Mouse (Mus musculus): ENCODE measurements at regions not wholly inside any gene's neighbourhood (a gene's known extent, or its start where the extent isn't known, plus 50 kb on each side); places are given as distances from the start of the nearest gene placed in this dataset.

- no peak for TF ChIP-seq ZNF384 (IDR thresholded peaks at IDR 0.05; ENCODE audit: low read depth, low read length)
- no peak for TF ChIP-seq HCFC1 (IDR thresholded peaks at IDR 0.05; ENCODE audit: borderline replicate concordance, insufficient read depth, low read length)
- TF ChIP-seq MAFK (IDR thresholded peaks at IDR 0.05; ENCODE audit: insufficient read depth, low read depth, low read length): no peak
- TF ChIP-seq ZC3H11A (IDR thresholded peaks at IDR 0.05; ENCODE audit: borderline replicate concordance, low read depth, low read length): no peak
- TF ChIP-seq CHD2 (IDR thresholded peaks at IDR 0.05; ENCODE audit: low read depth, low read length): no peak
- no peak for DNase-seq (ENCODE audit: low read depth, low spot score)
- Histone ChIP-seq H3K9ac (ENCODE audit: insufficient read depth, low read depth, low read length, poor library complexity, severe bottlenecking) (no peak overlapping the region), H3K4me1 (ENCODE audit: control insufficient read depth in 2 of 2, insufficient read depth in 2 of 2, low read length in 2 of 2, poor library complexity in 1 of 2) (no peaks in the 10 kb centered on the region), H3K4me3 (ENCODE audit: insufficient read depth in 1 of 2, low read depth in 1 of 2, low read length in 2 of 2, poor library complexity in 1 of 2, severe bottlenecking in 1 of 2) (no peak overlapping the region), H3K27ac (ENCODE audit: insufficient read depth, low read depth, low read length, poor library complexity, severe bottlenecking) (no peak overlapping the region), H3K9me3 (ENCODE audit: control insufficient read depth, insufficient read depth, low read depth, low read length) (no peaks in the 10 kb centered on the region), H3K36me3 (ENCODE audit: control insufficient read depth, insufficient read depth, low read length, poor library complexity, severe bottlenecking) (no peaks in the 10 kb centered on the region)
- in situ Hi-C loops (cut with MboI; ENCODE audit: low sequenced_read_pairs in 2 of 2, unreplicated experiment in 2 of 2): no loop called here
Observed at GRCm38 (mm10) chr9:85545566-85545965, 203.6 kb downstream of the Ibtk start.

DNA sequence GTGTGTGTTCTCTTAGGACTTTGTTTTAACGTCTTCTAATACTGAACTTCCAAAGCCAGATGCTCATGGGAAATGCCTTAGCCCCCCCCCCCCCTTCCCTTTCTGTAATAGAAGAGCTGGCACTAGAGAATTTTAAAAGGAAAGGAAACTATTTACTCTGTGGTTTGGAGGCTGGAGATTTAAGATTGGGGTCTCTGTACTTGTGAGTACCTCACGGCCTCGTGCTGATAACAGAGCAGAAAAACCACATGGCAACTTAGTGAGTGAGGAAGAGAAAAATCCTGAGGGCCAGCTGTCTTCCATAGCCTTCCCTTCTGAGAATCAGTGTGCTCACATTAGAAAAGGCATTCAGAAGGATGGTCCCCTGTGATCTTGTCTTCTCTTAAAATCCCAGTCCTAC, 210.6 kb downstream of the Ibtk start:
- Histone ChIP-seq H3K27ac (ENCODE audit: insufficient read depth, low read depth, low read length, poor library complexity, severe bottlenecking) (no peak overlapping the region), H3K9ac (ENCODE audit: insufficient read depth, low read depth, low read length, poor library complexity, severe bottlenecking) (no peak overlapping the region), H3K36me3 (ENCODE audit: control insufficient read depth, insufficient read depth, low read length, poor library complexity, severe bottlenecking) (no peaks in the 10 kb centered on the region), H3K9me3 (ENCODE audit: control insufficient read depth, insufficient read depth, low read depth, low read length) (no peaks in the 10 kb centered on the region), H3K4me1 (ENCODE audit: control insufficient read depth in 2 of 2, insufficient read depth in 2 of 2, low read length in 2 of 2, poor library complexity in 1 of 2) (no peaks in the 10 kb centered on the region), H3K4me3 (ENCODE audit: insufficient read depth in 1 of 2, low read depth in 1 of 2, low read length in 2 of 2, poor library complexity in 1 of 2, severe bottlenecking in 1 of 2) (no peak overlapping the region)
- DNase-seq (ENCODE audit: low read depth, low spot score): no peak
- TF ChIP-seq CHD2 (IDR thresholded peaks at IDR 0.05; ENCODE audit: low read depth, low read length) (no peak), ZC3H11A (IDR thresholded peaks at IDR 0.05; ENCODE audit: borderline replicate concordance, low read depth, low read length) (no peak), MAFK (IDR thresholded peaks at IDR 0.05; ENCODE audit: insufficient read depth, low read depth, low read length) (no peak), HCFC1 (IDR thresholded peaks at IDR 0.05; ENCODE audit: borderline replicate concordance, insufficient read depth, low read length) (no peak), ZNF384 (IDR thresholded peaks at IDR 0.05; ENCODE audit: low read depth, low read length) (no peak)
- in situ Hi-C loops (cut with MboI; ENCODE audit: low sequenced_read_pairs in 2 of 2, unreplicated experiment in 2 of 2): no loop called here

GRCm38 (mm10) chr9:85528421-85528820, 201.3 kb upstream of the Tent5a start:
- H3K9me3 ChIP-seq (ENCODE audit: control insufficient read depth, insufficient read depth, low read depth, low read length): no peaks in the 10 kb centered on the region
- in situ Hi-C loops (cut with MboI; ENCODE audit: low sequenced_read_pairs in 2 of 2, unreplicated experiment in 2 of 2): no loop called here
- no peak for TF ChIP-seq ZC3H11A (IDR thresholded peaks at IDR 0.05; ENCODE audit: borderline replicate concordance, low read depth, low read length)
- no peak for TF ChIP-seq ZNF384 (IDR thresholded peaks at IDR 0.05; ENCODE audit: low read depth, low read length)
- H3K36me3 ChIP-seq (ENCODE audit: control insufficient read depth, insufficient read depth, low read length, poor library complexity, severe bottlenecking): no peaks in the 10 kb centered on the region
- no peaks in the 10 kb centered on the region for H3K4me1 ChIP-seq (ENCODE audit: control insufficient read depth in 2 of 2, insufficient read depth in 2 of 2, low read length in 2 of 2, poor library complexity in 1 of 2)
- no peak overlapping the region for H3K4me3 ChIP-seq (ENCODE audit: insufficient read depth in 1 of 2, low read depth in 1 of 2, low read length in 2 of 2, poor library complexity in 1 of 2, severe bottlenecking in 1 of 2)
- no peak overlapping the region for H3K9ac ChIP-seq (ENCODE audit: insufficient read depth, low read depth, low read length, poor library complexity, severe bottlenecking)
- no peak for DNase-seq (ENCODE audit: low read depth, low spot score)
- no peak overlapping the region for H3K27ac ChIP-seq (ENCODE audit: insufficient read depth, low read depth, low read length, poor library complexity, severe bottlenecking)

DNA sequence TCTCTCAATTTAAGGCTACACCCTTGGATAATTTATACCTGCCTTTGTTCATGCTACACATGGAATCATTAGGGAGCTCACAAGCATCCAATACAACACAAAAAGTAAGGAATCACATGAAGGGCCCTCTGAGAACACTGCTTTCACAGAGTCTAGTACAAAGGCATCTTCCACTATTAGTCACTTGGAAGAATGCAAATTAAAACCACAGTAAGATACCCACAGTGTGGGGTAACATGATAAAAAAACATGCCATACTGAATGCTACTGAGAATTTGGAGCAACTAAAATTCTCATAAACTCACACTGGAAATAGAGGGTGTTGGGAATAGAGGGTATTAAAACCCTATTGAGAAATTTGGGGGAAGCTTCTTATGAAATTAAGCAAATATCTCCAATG, 197.6 kb upstream of the Tent5a start:
- no peak for DNase-seq (ENCODE audit: low read depth, low spot score)
- in situ Hi-C loops (cut with MboI; ENCODE audit: low sequenced_read_pairs in 2 of 2, unreplicated experiment in 2 of 2): no loop called here
- Histone ChIP-seq H3K36me3 (ENCODE audit: control insufficient read depth, insufficient read depth, low read length, poor library complexity, severe bottlenecking) (no peaks in the 10 kb centered on the region), H3K9ac (ENCODE audit: insufficient read depth, low read depth, low read length, poor library complexity, severe bottlenecking) (no peak overlapping the region), H3K9me3 (ENCODE audit: control insufficient read depth, insufficient read depth, low read depth, low read length) (no peaks in the 10 kb centered on the region), H3K4me3 (ENCODE audit: insufficient read depth in 1 of 2, low read depth in 1 of 2, low read length in 2 of 2, poor library complexity in 1 of 2, severe bottlenecking in 1 of 2) (no peak overlapping the region), H3K27ac (ENCODE audit: insufficient read depth, low read depth, low read length, poor library complexity, severe bottlenecking) (no peak overlapping the region), H3K4me1 (ENCODE audit: control insufficient read depth in 2 of 2, insufficient read depth in 2 of 2, low read length in 2 of 2, poor library complexity in 1 of 2) (no peaks in the 10 kb centered on the region)
- TF ChIP-seq ZNF384 (IDR thresholded peaks at IDR 0.05; ENCODE audit: low read depth, low read length): no peak
- no peak for TF ChIP-seq HCFC1 (IDR thresholded peaks at IDR 0.05; ENCODE audit: borderline replicate concordance, insufficient read depth, low read length)
- TF ChIP-seq CHD2 (IDR thresholded peaks at IDR 0.05; ENCODE audit: low read depth, low read length): no peak
- no peak for TF ChIP-seq MAFK (IDR thresholded peaks at IDR 0.05; ENCODE audit: insufficient read depth, low read depth, low read length)
- no peak for TF ChIP-seq ZC3H11A (IDR thresholded peaks at IDR 0.05; ENCODE audit: borderline replicate concordance, low read depth, low read length)

- H3K4me3 ChIP-seq (ENCODE audit: insufficient read depth in 1 of 2, low read depth in 1 of 2, low read length in 2 of 2, poor library complexity in 1 of 2, severe bottlenecking in 1 of 2): no peak overlapping the region
- no peak for TF ChIP-seq MAFK (IDR thresholded peaks at IDR 0.05; ENCODE audit: insufficient read depth, low read depth, low read length)
- TF ChIP-seq ZNF384 (IDR thresholded peaks at IDR 0.05; ENCODE audit: low read depth, low read length): no peak
- TF ChIP-seq HCFC1 (IDR thresholded peaks at IDR 0.05; ENCODE audit: borderline replicate concordance, insufficient read depth, low read length): no peak
- no peak for TF ChIP-seq CHD2 (IDR thresholded peaks at IDR 0.05; ENCODE audit: low read depth, low read length)
- no peak for TF ChIP-seq ZC3H11A (IDR thresholded peaks at IDR 0.05; ENCODE audit: borderline replicate concordance, low read depth, low read length)
- in situ Hi-C loops (cut with MboI; ENCODE audit: low sequenced_read_pairs in 2 of 2, unreplicated experiment in 2 of 2): no loop called here
- H3K9me3 ChIP-seq (ENCODE audit: control insufficient read depth, insufficient read depth, low read depth, low read length): no peaks in the 10 kb centered on the region
- H3K36me3 ChIP-seq (ENCODE audit: control insufficient read depth, insufficient read depth, low read length, poor library complexity, severe bottlenecking): no peaks in the 10 kb centered on the region
- H3K27ac ChIP-seq (ENCODE audit: insufficient read depth, low read depth, low read length, poor library complexity, severe bottlenecking): no peak overlapping the region
- DNase-seq (ENCODE audit: low read depth, low spot score): no peak
- no peaks in the 10 kb centered on the region for H3K4me1 ChIP-seq (ENCODE audit: control insufficient read depth in 2 of 2, insufficient read depth in 2 of 2, low read length in 2 of 2, poor library complexity in 1 of 2)
- H3K9ac ChIP-seq (ENCODE audit: insufficient read depth, low read depth, low read length, poor library complexity, severe bottlenecking): no peak overlapping the region
Observed at GRCm38 (mm10) chr9:85521342-85521741, 194.2 kb upstream of the Tent5a start.
